Mouse (Mus musculus): ENCODE measurements around the gene Defb43.

Defb43 gene

DNA sequence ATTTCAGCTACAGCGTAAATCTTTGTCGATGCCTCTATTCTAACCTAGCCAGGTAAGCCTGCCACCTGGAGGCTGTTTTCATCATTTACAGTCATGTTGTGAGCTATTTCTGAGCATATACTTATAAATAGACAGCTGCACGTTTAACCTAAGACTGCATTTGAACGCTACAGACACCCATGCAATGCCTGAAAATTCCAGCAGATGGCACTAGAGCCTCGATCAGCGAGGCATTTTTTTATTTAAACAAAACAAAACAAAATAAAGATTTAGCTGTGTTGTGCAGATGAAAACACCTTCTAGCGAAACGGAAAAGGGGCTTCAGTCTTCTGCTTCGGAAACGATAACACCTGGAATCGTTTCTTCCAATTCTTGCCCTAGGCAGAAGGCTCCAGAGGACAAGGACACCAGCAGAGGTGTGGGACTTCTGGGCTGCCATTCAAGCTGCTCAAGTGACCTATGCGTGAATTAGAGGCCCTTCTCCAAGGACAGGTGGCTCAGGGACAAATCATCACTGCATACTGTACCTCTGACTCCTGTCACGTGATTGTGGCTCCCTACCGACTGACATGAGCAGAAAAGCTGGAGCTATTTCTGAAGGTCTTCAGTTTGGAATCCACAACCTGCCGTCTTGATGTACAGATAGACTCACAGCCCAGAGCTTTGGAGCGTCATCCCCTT, 55.2 kb downstream of the Defb43 start:
- peak; percentile 32 for DNase-seq (ENCODE audit: low spot score)
